Mouse (Mus musculus) lung, adult 18-20 months (tissue): ENCODE results near the gene Tbc1d4.

Experiments
- DNase-seq, 2 experiments: peaks; one replicate each; pipeline ENCODE4 v3.0.0; 2022; ENCODE audit warnings: mixed read lengths in 2 of 2

Tbc1d4 gene

DNA sequence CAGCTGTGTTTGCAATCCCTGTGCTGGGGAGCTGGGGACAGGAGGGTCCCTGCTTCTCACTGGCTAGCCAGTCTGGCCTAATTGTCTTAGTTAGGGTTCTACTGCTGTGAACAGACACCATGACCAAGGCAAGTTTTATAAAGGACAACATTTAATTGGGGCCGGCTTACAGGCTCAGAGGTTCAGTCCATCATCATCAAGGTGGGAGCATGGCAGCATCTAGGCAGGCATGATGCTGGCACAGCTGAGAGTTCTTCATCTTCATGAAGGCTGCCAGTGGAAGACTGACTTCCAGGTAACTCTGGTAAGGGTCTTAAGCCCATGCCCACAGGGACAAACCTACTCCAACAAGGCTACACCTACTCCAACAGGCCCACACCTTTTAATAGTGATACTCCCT is 109.2 kb downstream of the Tbc1d4 start:
- DNase-seq = no peak

DNA sequence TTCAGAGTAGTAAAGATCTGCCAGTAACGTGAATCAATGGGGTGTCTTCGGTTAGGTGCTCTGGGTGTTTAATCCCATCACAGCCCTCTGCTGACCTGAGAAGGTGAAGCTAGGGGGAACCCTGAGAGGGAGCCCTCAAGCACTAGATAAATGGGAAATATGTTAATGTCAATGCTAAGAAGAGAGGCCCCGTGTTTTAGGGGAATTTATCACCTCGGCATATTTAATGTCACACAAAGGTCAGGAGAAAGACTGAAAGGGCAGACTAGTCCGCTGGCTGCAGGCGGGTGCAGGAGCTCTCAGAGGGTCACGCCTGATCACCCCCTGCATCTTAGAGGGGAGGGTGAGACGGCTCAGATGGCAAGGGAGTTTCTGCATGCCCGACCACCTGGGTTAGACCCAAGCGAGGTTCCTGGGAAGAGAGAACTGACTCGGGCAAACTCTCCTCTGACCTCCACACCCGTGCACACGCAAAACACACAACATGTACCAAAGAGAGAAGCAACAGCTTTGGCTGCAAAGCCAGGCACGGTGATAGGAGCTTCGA is 120.7 kb downstream of the Tbc1d4 start:
- no peak for DNase-seq

DNA sequence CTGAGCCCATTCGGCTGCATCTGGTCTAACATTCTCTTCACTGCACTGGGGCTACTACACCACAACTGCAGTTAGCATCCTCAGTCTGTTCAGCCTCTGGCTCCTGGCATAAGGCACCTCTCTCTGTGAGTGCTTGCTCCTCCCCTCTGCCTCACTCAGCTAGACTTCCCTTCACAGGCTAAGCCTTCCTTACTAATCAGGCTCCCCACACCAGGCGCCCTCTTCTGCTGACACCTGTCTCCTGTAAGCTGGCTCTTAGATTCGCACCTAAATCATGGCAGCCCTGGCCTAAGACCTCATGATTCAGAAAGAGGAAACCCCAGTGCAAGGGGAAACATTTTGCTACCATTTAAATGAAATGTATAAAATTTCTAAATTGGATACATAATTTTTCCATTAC is 122.4 kb downstream of the Tbc1d4 start:
- DNase-seq = no peak

DNA sequence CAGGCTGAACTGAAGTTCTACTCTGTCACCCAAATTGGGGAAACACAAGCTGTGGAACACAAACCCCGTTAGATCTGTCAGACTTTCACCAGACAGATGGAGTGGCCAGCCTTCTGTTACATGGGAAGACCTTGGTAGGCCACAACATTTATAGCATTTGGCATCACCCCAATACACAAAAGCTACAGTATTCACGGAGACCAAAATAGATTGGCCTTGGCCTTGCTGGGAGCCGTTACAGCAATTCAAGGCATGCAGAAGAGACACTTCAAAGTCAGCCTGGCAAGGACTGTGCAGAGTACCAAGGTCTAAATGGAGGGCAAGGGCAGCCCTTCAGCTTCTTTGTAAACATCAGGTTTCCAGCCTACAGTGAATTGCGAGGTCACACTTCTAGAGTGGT is 125.8 kb downstream of the Tbc1d4 start:
- DNase-seq = peak; percentile 53 to 62

DNA sequence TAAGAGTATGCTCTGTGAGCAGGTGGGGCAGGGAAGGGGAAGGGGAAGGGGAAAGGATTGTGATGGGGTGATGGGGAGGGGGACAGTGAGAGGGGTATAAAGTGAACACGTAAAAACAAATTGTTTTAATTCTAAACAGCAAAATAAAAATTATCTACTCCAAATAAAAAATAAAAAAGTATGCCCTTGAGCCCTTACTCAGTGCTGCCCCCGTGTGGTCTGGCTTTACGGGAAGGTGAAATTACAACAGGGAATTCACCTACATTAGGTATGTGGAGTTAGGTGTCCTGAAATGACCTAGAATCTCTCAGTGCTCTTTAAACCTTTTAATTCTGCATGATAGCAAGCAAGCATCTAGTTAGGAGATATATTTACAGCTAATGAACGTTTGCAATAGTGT is 126.7 kb downstream of the Tbc1d4 start:
- DNase-seq = peak; percentile 23 to 29

DNA sequence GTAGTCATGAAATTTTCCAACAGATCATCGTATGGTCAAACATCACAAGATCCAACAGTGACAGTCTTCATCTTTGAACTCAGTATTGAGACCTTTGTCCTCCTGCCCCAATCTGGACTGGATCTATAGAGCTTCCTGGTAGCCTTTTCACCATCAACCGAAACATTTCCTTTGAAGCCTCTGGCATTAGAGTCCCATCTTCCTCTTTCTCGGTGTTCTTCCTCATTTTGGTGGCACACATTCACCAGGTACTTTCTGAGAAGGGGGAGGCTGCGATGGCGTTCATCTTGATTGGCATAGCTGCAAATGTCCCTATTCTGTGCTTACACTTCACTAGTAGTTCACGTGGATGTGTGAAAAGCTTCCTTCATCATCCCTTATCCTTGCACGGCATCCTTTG is 127.8 kb downstream of the Tbc1d4 start:
- no peak for DNase-seq

DNA sequence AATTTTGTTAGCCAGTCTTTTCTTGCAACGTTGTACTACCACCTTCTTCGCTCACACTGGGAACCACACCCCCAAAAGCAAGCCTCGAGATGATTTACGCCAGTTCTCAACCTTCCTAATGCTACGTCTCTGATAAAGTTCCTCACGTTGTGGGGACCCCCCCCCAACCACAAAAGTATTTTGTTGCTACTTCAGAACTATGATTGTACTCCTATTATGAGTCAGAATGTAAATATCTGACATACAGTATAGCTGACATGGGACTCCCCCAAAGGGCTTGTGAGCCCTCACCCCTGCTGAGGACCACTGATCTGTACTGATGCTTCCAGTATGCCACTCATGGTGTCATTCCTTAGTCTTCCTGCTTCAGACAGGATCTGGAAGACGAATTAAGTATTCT is 128.4 kb downstream of the Tbc1d4 start:
- no peak for DNase-seq

DNA sequence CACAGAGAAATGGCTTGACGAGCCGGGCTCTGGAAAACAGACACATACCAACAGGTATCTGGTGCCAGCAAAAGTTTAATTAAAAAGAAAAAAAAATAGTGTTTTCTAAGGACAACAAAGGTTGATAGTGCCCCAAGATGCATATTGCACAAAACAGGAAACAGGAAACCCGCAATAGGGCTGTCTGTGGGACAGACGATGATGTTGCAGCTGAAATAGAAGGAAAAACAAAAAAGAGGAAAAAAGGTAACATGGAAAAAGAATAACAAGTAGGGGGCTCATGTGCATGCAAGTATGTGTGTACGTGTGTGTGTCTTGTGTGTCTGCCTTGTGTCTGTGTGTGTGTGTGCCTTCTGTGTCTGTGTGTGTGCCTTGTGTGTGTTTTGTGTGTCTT is 131.2 kb downstream of the Tbc1d4 start:
- DNase-seq = no peak

DNA sequence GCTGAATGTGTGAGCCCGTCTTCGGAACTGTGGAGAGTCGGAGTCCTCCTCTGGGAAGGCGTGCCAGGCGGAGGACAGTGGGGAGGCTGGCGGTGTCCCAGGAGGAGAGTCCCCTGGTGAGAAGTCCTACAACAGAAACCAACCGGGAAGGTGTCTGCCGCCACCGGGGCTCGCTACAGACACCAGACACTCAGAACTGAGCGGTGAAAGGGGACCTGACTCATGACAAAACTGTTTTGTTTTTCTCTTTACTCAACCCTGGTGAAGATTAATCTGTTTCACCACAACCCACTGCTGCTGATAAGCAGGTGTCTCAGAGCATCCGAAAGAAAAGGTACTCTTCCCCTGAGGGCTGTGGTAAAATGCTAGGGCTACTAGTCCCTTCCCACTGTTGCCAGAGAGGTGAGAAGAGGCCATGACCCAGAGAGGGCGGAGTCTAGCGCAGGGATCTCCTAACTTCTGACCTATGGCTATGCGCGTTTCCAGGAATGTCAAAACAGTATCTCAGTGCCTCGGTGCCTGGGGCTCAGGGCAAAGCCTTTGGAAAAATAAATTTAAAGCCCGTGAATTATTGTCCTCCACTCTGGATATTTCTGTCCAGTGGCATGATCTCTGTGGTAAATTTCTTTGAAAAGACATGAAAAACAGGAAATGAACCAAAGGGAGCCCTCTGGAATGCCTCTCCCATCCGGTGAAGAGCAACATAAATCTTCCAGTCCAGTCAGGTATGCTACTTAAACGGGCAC is 131.7 kb downstream of the Tbc1d4 start:
- no peak for DNase-seq

DNA sequence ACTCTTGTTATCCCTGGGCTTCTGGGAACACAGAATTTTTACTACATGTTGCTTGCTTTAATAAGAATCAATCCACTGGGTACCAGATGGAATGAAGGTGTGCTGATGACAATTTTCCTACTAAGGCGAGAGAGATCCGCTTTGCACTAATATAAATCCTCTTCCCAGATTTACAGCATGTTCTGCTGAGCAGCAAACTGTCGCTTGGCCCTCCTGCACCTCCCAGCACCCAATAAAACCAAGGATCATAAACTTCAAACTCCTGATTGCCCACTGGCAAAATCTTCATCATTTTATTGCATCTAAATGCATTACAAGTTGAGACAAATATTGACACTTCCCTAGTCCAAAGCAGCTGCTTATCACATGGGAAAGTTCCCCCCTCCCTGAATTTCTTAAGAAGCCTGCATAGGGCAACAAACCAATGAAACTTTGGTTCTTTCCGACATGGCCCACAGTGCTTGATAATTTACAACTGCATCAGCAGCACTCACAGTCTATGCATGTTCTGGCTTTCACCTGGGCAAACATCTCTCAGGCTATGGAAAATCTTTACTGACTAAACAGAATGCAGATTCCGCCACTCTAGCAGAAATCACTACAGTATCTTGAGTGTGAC is 139.4 kb downstream of the Tbc1d4 start:
- DNase-seq = no peak

DNA sequence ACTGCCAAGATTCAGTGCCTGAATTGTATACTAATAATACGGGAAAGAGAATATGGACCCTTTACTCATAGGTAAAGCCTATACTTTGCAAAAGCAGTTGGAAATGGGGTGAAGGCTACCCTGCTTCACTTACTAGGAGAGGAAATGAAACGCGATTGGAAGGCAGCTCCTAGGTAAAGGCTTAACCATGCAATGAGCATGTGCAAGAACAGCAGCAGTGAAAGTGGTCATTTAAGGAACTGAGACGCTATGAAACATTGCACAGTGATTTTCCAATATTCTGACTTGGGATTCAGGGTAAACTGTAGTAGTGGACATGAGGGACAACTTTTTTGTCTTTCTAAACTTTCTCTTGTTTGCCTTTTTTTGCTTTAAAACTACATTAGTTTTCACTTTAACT is 140.8 kb downstream of the Tbc1d4 start:
- no peak for DNase-seq

DNA sequence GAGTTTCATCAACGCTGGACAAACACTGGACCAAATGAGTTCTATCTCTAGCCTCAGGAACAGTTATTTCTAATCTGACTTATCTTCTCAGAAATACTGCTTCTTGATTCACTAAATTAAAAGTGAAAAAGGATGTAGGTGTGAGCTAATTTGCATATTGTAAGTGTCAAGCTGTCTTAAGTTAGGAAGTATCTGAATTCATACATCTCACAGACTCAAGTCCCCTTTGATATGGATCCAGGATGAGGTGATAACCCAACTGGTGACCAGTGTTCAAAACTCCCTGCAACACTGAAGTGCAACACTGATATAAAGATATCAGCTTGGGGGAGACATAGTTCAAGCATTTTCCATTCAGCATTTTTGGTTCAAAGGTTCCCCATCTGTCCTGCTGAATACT is 141.5 kb downstream of the Tbc1d4 start:
- no peak for DNase-seq

DNA sequence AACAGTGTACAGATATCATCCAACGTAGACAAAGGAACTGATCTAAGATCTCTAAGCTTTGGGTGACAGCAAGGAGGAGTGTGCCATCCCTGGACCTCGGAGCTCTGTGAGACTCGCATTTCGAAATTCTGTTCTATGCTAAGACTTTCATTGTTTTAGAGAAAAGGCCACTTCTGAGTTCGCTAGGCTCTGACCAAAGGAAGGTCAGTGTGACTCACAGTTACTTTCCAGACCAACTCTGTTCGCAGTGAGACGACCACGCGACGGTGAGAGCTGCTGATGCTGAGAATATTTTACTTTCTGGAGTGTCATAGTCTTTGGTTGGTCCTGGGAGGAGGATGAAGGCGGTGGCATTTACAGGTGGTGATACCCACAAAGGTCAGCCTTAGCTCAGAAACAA is 142.5 kb downstream of the Tbc1d4 start:
- no peak for DNase-seq

DNA sequence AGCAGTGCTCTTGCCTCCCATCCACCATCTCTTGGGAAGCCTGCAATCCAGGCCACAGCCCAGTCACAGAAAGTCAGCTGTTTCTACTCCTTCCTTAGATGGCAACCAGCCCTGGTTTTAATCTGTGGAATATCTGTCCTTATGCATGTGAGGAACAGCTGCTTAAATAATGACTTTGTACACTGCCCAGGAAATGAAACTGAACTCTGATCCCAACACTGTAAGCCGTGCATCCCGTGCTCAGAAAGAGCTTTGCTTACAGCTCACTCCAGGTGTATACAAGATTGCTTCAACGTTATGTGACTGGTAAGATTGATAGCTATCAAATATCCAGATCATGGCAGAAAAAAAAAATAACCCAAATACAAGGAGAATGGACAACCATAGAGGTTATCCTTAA is 143.1 kb downstream of the Tbc1d4 start:
- no peak for DNase-seq

DNA sequence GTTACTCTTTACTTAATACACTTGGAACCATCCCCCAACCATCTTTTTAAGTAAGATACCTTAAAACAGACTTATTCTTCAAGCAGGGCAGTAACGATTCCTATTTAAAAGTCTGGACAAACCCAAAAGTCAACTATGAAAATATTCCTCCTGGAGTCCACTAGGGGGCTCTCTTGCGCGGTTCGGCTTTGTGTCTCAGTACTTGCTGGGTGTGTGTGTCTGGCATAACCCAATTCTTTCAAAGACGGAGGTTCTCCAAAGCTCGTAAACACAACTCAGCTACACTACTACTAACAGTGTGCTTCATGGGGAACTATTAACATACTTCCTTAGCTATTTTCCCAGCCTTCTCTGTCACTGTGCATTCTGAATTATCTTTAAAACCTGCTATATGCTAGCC is 148.2 kb downstream of the Tbc1d4 start:
- DNase-seq = peak; percentile 44 to 51

DNA sequence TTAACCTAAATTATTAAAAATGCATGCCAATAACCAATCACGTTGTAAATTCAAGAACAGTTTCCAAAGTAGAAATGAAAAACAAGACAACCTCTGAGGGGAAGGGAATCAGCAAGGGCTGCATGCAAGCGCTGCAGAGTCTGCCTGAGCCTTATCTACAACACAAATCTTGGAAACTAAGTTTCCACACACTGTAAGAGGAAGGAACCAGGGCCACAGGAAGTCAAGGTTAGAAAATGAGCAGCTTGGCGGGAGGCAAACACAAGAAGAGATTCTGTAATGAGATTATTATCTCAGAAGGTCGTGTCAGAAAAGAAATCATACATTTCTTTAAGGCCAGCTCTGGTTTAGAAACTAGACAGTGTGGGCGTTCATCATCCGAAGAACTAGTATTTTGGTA is 156.1 kb downstream of the Tbc1d4 start:
- DNase-seq = no peak

DNA sequence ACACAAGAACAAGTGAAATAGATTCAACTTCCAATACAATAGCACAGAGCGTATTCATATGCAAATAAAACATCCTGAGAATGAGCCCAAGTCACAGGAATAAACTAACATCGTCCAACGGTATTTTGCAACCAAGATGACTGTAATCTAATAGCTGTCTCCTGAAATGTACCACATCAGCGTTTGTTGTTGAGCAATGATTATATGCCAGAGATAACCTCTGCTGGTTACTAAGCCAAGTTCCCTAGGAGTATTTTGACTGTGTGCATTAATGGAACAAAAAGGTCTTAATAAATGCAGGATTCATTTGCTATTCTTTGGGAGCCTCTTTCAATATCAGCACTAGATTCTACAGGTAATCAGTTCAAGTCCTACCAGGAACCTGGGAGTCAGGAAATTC is 161.1 kb downstream of the Tbc1d4 start:
- no peak for DNase-seq

DNA sequence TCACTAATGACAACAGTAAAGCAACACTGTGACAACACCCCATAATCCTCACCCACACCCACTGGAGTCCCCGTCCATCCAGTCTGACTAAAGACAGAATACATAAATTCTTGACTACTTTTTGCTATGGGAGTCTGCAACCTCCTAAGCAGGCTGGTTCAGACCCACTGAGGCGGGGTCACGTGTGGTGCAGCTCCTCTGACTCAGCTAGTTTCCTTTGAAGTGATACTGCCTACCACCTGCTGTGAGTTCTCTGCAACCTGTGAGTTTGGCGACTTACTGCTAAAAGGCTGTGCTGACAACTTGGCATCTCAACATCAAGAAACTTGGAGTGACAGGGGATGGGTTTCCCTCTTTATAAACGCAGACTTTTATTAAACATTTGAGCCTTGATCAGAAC is 163.8 kb downstream of the Tbc1d4 start:
- no peak for DNase-seq

DNA sequence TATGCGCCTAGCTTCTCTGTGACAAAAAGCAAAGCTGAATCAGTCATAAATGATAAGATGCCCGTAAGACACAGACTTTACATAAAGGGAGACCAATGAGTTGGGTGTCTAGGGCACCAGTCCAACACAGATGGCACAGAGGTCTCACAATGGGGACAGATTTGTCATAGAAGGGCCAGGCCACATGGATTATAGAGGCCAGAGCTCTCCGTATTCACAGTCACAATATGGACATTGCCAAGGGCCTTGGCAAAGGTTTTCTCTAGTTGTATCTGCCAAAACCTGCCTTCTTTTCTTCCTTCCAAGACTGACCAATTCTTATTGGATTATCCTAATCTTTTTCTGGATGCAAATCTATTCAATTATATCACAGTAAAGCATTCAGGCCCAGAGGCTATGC is 171.1 kb downstream of the Tbc1d4 start:
- DNase-seq = no peak

DNA sequence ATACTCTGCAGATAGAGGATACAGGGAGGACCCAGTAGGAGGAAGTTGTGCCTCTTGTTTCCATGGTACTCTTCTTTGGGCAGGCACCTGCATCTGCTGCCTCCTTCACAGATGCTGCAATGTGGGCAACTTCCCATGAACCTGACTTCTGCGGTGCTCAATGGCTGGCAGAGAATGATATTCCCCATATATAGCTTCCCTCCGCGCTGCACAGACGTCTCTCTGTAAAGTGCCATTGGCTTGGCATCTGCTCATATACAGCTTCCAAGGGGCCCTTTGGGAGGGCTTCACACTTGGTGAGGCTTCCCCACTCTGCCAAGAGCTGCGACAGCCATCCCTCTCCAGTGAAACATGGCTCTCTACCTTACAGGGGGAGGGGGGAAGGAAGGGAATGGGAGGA is 178.5 kb downstream of the Tbc1d4 start:
- no peak for DNase-seq

DNA sequence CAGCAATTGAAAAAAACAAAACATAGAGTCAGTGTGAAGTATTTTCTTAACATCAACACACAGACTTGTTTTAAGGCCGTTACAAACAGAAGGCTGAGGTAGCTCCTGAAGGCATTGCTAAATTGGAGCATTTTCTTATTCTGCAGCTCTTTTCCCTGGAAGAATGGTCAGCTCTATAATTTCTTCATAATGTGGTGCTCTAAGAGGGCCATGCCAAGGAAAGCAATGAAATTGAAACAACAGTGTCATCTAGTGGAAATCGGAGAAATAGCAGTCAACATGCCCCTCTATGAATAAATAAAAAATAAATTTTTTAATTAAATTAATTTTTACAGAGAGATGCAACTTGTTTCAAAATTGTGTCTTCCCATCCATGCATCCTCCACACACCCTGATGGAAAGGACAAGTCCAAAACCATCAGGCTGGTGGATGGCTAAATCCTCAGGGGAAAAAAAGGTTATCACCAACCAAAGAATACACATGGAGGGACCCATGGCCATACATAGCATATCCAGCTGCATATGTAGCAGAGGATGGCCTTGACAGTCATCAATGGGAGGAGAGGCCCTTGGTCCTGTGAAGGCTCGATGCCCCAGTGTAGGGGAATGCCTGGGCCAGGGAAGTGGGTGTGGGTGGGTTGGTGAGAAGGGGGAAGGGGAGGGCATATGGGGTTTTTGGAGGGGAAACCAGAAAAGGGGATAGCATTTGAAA is 180.0 kb downstream of the Tbc1d4 start:
- no peak for DNase-seq

DNA sequence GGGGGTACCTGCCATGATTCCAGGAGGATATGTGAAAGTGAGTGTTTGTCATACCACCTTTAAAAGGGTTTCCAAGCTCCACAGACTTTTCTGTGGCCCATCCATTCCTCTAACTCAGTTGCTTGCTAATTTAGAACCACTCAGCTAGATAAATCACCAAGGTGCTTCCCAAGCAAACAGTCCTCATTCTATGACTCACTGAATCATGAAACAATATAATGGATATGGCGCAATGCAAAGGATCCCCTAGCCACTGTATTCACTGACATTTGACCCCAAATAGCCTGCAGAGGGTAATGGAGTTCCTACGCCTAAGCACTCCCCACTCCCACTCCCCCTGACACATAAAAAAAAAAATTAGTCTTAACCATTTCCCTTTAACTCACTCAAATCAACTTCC is 191.3 kb downstream of the Tbc1d4 start:
- DNase-seq = no peak
